Mouse (Mus musculus): Measurements from ENCODE around the gene Snd1.

GRCm38 (mm10) chr6:28981585-28981948 lies 506.6 kb downstream of the Snd1 start:
- TF ChIP-seq CTCF (IDR thresholded peaks at IDR 0.05; ENCODE audit: borderline replicate concordance, insufficient read depth, low read length) (no peak), POLR2A (IDR thresholded peaks at IDR 0.05; ENCODE audit: low read depth, low read length) (no peak)

Data from embryonic fibroblast, embryonic 13.5 days (primary cell).